Mouse (Mus musculus): ENCODE results near the gene Las1l.
"Not testable (repeated sequence)": the region's sequence is repeated elsewhere in the genome, so short reads cannot be mapped to it uniquely, and the experiment has no call there.

Las1l gene

GRCm38 (mm10) chrX:95956497-95957293 lies at the start of gene Las1l:
TSS of gene Las1l (minus strand) at chrX:95956962.
- peak; percentile 62 to 88 for DNase-seq (ENCODE audit: low spot score in 2 of 2)

DNA sequence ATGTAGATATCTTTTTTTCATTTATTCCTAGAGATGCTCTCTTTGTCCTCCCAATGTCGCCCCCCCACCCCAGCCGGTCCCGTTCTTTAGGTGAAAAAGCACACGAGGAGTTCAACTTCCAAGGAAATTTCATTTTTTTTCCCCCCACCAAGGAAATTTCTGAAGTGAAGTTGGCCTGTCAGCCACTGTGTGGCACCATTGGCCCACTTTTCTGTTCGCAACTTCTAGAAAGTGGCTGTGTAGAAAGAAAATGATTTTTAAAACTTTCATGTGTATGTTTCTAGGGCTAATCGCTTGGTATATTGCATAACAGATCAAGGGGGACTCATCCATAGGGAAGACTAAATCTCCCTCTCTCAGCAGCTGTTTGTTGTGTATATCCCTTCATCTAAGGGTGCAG lies 49.6 kb upstream of the Las1l start:
- DNase-seq (ENCODE audit: low spot score in 2 of 2), result no peak

DNA sequence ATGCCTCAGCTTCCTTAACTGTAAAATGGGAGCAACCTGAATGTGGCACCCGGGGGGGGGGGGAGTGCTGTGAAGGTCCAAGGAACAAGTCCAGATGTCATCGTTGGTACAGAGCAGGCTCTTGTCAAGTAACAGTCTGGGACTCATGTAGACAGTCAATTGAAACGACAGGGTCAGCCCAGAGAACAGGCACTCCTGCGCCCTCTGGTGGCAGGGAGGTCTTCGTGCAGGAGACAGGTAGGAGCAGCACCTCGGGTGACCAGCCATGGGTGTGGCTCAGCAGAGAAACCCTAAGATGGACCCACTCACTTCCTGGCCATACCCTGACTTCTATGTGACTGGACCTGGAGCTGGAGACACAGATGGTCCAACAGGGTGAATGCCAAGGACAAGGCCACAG lies 42.8 kb upstream of the Las1l start:
- DNase-seq (ENCODE audit: low spot score in 2 of 2), result peak; percentile 8 to 49

GRCm38 (mm10) chrX:95993206-95993605 lies 36.4 kb upstream of the Las1l start:
- no peak for DNase-seq (ENCODE audit: low spot score in 2 of 2)

DNA sequence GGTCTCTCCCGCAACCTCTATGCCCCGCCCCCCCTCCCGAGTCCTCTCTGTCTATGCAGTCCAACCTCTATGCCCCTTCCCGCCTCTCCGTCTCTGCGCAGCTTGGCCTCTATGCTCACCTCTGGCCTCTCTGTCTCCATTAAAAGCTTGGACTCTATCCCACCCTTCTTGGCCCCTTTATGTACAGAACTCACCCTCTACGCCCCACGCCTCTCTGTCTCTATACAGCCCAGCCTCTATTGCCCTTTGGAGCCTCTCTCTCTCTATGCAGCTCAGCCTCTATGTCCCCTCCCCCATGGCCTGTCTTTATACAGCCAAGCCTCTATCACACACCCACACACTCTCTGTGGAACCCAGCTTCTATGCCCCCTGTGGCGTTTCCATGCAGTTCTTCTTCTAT lies 13.2 kb upstream of the Las1l start:
- DNase-seq (ENCODE audit: low spot score in 2 of 2), result no peak

GRCm38 (mm10) chrX:95969116-95969515 lies 12.4 kb upstream of the Las1l start:
- DNase-seq (ENCODE audit: low spot score in 2 of 2), result no peak

DNA sequence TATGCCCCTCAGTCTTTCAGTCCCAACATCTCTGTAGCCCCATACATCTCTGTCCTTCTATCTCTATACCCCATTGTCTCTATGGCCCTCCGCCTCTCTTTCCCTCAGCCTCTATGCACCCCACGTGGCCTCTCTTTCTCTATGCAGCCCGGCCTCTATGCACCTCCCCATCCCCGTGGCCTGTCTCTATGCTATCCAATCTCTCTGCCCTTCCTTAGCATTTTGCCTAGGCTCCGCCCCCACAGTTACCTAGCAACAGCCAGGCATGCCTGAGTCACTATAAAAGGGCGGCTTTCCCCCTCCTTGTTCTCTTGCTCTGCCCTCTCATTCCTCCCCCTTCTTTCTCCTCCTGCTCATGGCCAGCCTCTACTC lies 11.8 kb upstream of the Las1l start:
- DNase-seq (ENCODE audit: low spot score in 2 of 2), result peak; percentile 38 to 84

DNA sequence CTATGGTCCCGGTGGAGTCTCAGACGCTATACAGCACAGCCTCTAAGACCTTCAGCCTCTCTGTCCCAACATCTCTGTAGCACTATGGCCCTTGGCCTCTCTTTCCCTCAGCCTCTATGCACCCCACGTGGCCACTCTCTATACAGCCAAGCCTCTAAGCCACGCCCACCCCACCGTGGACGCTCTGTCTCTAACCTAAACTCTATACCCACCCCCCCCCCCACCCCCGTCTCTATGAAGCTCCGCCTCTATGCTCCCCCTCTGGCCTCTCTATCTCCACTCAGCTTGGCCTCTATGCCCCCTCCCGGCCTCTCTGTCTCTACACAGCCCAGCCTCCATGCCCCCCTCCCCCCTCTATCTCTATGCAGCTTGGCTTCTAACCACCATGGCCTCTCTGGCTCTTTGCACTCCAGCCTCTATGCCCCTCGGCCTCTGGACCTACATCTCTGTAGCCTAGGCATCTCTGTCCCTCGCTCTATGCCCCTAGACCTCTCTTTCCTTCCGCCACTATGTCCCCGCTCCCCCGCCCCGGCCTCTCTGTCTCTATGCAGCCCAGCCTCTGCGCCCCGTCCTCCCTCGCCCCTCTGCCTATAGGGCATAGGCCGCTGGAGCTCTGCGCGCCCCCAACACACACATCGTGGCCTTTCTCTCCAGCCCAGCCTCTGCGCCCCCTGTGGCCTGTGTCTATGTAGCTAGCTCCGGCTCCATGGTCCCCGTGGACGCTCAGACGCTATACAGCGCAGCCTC lies 11.3 kb upstream of the Las1l start:
- DNase-seq (ENCODE audit: low spot score in 2 of 2), result peak; percentile 15 to 77

DNA sequence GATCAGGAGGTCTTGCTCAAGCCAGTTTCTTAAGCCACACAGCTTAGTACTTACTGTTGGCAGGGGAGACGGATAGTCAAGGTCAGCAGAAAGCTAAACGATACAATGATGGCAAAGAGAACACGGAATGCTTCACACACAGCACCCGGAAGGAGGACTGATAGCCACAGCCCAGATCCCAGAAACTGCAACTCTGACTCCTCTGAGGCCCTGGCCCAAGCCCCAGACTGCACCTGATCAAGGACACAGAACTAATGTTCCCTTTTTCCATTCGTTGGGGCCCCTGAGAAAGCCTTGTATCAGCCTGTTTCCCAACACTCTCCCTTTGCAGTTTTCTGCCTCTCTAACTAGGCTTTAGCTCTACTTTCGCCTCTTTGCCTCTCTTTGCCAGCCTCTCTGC lies 8.3 kb upstream of the Las1l start:
- no peak for DNase-seq (ENCODE audit: low spot score in 2 of 2)

GRCm38 (mm10) chrX:95963366-95963765 lies 6.6 kb upstream of the Las1l start:
- DNase-seq (ENCODE audit: low spot score in 2 of 2), result no peak

DNA sequence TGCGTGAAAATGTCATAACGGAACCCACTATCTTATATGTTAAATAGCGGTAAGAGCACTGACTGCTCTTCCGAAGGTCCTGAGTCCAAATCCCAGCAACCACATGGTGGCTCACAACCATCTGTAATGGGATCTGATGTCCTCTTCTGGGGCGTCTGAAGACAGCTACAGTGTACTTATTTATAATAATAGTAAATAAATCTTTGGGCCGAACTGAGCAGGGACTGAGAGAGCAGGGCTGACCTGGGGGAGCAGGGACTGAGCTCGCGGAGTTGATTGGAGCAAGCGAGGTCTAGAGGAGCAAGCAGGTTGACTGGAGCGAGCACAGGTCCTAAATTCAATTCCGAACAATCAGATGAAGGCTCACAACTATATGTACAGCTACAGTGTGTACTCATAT lies 699 bp upstream of the Las1l start:
- not testable (repeated sequence) for DNase-seq (ENCODE audit: low spot score in 2 of 2)

DNA sequence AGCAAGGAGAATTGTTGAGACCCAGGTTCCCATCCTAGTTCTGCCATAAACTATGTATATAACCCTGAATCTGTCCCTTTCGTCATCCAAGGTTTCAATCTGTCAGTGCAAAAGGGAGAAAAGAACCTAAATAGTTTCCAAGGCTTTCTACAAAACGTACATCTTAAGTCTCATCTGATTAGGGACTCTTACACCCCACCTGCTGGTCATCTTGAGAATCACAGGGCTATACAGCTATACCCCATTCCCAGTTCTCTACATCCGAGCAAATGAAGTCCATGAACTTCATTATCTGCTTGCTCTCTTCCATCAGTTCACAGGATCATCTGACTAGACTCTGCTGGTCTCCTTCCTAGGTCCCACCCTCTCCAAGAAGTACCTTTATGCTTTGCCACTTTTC lies 6.0 kb downstream of the Las1l start:
- peak in 1 of 2 experiments; percentile 40 for DNase-seq (ENCODE audit: low spot score in 2 of 2)

DNA sequence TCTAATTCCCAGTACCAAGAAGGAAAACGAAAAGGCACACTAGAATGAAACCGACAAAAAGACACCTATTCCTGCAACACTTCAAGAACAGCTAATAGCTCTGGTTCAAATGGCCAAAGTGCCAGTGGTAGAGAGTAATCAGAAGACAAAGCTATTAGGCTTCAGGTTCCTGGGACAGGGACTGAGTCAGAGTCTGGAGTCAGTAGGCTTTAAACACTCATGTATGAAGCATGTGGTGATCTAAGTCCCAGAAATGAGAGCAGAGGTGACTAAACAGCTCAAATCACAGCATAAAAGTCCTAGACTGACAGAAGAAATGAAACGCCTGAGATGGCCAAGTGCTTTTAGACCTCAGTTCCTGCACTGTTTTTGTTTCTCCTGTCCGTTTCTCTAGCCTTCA lies 8.6 kb downstream of the Las1l start:
- no peak for DNase-seq (ENCODE audit: low spot score in 2 of 2)

DNA sequence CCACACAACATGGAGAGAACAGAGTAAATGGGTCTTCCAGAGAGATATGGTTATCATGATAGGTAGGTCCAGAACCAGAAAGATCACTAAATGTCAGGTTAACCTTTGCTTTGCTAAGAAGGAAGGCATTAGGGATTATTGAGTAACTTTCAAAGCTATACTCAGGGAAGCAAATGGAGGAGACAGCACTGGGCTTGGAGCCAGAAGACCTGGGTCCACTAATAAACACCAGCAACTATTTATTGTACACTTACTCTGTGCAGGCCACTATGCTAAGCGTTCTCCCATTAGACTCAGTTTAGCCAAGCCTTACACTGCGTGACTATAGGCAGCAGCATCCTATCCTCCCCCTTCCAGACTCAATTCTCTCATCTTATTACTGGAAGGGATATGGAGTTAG lies 11.3 kb downstream of the Las1l start:
- DNase-seq (ENCODE audit: low spot score in 2 of 2), result no peak

DNA sequence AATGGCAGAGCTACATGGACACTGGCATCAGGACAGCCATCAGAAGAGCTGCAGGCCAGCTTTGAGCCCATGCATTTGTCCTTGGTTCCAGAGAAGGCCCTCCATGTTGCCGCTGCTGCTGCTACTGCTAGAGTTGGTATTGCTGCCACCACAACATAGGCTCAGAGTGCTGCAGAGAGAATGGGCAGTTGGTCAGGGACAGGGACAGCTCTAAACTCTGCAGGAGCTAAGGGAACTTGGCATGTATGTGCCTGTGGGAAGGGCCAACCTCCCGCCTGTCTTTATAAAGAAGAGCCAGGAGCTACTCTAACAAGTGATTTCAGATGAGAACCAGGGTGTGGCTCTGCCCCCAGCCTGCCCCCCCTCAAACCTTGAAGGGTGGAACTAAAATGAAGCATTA lies 21.3 kb downstream of the Las1l start:
- DNase-seq (ENCODE audit: low spot score in 2 of 2), result no peak

GRCm38 (mm10) chrX:95902716-95903115 lies 54.0 kb downstream of the Las1l start:
- DNase-seq (ENCODE audit: low spot score in 2 of 2), result no peak

All from spleen, postnatal 10 days (tissue).